Mouse (Mus musculus): ENCODE results near the gene Myh6. TPM values are rescaled to one million over a fixed set of nuclear protein-coding genes. Genes with fewer than 3 reads are reported as not detected.

The Myh6 gene
- polyA plus RNA-seq, 1 experiment = 3.3 TPM

DNA sequence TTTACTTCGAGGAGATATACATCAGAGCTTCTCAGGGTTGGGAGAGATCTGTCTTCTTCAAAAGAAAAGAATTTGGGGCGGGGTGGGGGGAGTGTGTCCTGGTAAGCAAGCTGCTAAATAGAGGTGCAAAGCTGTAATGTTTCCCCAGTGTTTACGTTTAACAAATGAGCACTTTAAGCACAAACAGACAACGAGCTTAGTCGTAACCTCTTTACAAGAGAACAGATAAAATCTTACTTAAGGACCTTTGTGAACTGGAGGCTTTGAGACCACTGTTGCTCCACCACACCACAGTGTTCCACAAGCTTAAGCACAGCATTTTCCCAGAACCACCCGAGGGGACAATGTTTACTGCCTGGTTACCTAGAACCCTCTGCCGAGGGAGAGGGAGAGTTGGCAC is 39.4 kb downstream of the Myh6 start:
- WGBS = 44% methylated on average over 7 of the region's 7 CpGs
- no peak for TF ChIP-seq CTCF (IDR thresholded peaks at IDR 0.05; ENCODE audit: control insufficient read depth, insufficient read depth, low read length)
- no peak for TF ChIP-seq POLR2A (IDR thresholded peaks at IDR 0.05; ENCODE audit: borderline replicate concordance, control insufficient read depth, low read depth, low read length)
- Histone ChIP-seq H3K27ac (ENCODE audit: control insufficient read depth, insufficient read depth, low read depth, low read length, poor library complexity) (no peak overlapping the region), H3K4me3 (replicated peaks; ENCODE audit: control insufficient read depth, low read depth, low read length) (no peak overlapping the region), H3K4me1 (ENCODE audit: control insufficient read depth, insufficient read depth, low read length) (no peaks in the 10 kb centered on the region; the same call in 1 of the 2 replicates)

DNA sequence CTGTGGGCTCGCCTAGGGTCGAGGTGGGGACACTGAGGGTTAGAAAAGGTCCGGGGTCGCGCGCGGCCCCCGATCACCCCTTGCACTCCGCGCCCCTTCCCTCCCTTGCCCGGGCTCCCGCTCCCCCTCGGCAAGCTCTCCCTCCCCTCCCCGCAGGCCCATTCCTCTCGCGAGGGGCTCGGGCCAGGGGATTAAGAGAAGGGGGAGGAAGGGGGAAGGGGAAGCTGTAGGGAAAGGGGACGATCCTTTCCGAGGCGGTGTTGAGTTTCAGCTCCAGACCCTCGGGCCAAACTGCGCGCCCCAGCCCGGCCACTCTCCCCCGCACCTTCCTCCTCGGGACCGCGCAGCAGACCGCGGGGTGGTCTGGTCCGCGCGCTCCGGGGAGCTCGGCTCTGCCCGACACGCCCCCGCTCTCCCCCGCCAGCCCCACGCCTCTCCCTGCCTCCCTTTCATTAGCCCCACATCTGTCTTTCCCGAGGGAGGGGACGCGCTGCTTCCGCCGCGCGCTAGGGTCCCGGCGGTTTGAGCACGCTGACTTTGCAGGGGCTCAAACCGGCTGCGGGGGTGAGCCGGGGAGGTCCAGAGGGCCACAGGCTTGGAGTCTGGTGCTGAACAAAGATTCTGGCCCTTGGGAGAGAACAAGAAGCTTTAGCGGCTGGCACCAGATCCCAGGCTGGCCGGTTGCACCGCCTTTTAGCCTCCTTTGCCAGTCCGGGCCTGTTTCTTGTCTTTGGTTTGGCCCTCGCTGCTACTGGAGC is 40.1 kb downstream of the Myh6 start:
- no peaks in the 10 kb centered on the region; the same call in 1 of the 2 replicates for H3K4me1 ChIP-seq (ENCODE audit: control insufficient read depth, insufficient read depth, low read length)
- no peak overlapping the region for H3K4me3 ChIP-seq (replicated peaks; ENCODE audit: control insufficient read depth, low read depth, low read length)
- H3K27ac ChIP-seq (ENCODE audit: control insufficient read depth, insufficient read depth, low read depth, low read length, poor library complexity) = peak overlapping the region; percentile 33; the same call in 1 of the 2 replicates
- TF ChIP-seq POLR2A (IDR thresholded peaks at IDR 0.05; ENCODE audit: borderline replicate concordance, control insufficient read depth, low read depth, low read length) (no peak), CTCF (IDR thresholded peaks at IDR 0.05; ENCODE audit: control insufficient read depth, insufficient read depth, low read length) (no peak)
- WGBS = 2% methylated on average over 50 of the region's 58 CpGs

DNA sequence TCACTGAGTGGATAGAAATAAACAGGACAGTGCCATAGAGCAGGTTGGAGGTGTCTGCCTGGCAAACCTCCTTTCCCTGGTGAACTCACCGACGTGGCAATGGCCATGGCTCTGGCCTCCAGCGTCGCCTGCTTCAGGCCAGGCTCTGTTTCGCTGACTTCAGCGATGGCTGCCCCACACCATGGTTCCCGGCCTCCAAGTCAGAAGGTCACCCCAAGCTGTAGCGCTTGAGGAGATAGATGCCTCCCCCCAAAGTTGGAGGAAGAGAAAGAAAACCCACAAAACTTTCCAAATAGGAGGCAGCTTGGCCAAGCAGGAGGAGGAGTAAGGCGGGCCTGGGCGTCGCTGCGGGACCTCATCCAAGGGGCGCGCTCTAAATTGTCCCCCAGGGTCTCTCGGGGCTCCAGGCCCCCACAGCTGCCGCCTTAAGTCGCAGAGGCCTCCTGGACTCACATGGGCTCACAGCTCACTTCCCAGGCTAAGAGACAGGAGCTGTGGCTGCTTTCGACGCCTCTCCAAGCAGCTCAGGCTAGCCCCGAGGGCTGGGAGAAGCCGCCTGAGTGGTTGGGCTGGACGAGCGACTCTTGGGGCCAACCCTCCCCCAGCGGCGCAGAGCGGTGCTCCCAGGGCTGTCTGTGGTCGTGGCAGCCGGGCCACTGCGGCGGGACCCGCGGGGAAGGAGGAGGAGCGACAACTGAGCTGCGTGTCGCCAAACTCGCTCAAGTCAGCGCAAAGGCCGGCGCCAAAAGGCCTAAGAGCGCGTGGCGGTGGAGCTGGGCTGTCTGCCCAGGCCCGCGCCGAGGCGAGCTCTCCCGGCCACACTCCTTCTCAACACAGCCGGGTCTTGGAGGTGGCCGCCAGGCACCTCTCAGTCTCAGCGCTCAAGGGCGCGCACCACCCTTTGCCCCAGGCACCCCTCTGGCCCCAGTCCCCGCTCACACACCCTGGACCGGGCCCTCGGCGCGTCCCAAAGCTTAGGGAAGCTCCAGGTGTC is 41.1 kb downstream of the Myh6 start, which contains the start of gene Efs:
TSS of gene Efs (minus strand) at position 778 of the 994 bp plus-strand sequence.
- TF ChIP-seq CTCF (IDR thresholded peaks at IDR 0.05; ENCODE audit: control insufficient read depth, insufficient read depth, low read length) (no peak), POLR2A (IDR thresholded peaks at IDR 0.05; ENCODE audit: borderline replicate concordance, control insufficient read depth, low read depth, low read length) (no peak)
- WGBS = 14% methylated on average over 57 of the region's 57 CpGs
- Histone ChIP-seq H3K27ac (ENCODE audit: control insufficient read depth, insufficient read depth, low read depth, low read length, poor library complexity) (peak within 1 kb of the TSS; percentile 33; the same call in 1 of the 2 replicates), H3K4me1 (ENCODE audit: control insufficient read depth, insufficient read depth, low read length) (no peaks in the 10 kb centered on the region; the same call in 1 of the 2 replicates), H3K4me3 (replicated peaks; ENCODE audit: control insufficient read depth, low read depth, low read length) (no peak within 1 kb of the TSS)

DNA sequence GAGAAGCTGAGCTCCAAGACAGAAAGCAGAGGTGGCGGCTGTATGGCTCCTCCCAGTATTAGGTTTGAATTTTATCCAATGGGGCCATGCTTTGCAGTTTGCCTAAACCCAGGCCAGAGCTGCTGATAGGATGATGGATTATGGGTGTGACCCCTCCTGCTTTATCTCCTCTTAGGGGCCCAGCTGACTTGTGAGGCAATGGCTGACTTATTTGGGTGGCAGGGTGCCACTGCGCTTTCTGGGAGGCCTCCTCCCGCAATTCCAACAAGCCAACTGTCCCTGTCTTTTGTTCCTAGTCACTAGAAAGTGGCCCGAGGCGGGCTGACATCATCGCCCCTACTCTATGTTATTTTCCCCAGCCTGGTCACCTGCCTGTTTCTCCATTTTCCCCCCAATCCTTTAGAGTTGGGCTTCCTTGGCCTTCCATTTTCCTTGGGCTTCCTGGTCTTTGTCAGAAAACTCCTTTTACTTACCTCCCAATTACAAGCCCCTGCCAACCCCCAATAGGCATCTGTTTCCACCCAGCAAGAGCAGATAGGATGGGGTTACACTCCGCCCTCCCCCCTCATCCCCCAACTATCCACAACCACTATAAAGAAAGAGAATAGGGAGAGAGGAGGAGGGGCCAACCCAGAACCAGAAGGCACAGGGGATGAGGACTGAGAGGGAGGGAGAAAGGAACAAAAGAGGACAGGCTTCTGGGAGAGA is 41.9 kb downstream of the Myh6 start:
- no peak overlapping the region for H3K27ac ChIP-seq (ENCODE audit: control insufficient read depth, insufficient read depth, low read depth, low read length, poor library complexity)
- no peaks in the 10 kb centered on the region; the same call in 1 of the 2 replicates for H3K4me1 ChIP-seq (ENCODE audit: control insufficient read depth, insufficient read depth, low read length)
- H3K4me3 ChIP-seq (replicated peaks; ENCODE audit: control insufficient read depth, low read depth, low read length) = no peak overlapping the region
- TF ChIP-seq POLR2A (IDR thresholded peaks at IDR 0.05; ENCODE audit: borderline replicate concordance, control insufficient read depth, low read depth, low read length) (no peak), CTCF (IDR thresholded peaks at IDR 0.05; ENCODE audit: control insufficient read depth, insufficient read depth, low read length) (no peak)
- 80% methylated on average over 7 of the region's 7 CpGs for WGBS

DNA sequence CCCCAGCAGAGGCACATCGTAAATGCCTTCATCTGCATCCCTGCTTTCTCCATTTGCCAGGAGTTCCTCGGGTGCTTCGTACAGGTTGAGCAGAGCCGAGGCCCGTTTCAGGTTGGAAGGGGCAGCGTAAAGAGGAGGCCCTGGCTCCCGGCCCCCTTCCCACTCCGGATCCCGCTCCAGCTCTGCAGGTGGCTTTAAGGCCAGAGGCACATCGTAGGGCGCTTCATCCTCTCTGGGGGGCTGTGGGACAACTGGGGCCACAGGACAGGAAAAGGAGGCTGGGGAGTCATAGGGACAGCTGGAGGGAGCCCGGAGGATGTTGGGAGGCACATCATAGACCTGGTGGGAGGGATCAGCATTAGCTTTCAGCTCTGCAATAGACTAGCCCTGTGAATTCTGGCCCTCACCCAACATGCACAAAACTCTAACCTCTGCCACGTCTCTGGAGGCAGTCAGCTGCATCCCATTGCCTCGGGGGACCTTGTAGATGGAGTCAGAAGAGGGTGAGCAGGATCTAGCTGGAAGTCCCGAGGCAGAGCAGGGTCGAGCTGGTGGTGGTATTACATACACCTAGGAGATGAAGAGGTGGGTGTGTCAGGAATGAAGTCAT is 46.5 kb downstream of the Myh6 start:
- no peak overlapping the region for H3K4me3 ChIP-seq (replicated peaks; ENCODE audit: control insufficient read depth, low read depth, low read length)
- no peaks in the 10 kb centered on the region for H3K4me1 ChIP-seq (ENCODE audit: control insufficient read depth, insufficient read depth, low read length)
- WGBS = 82% methylated on average over 16 of the region's 16 CpGs
- H3K27ac ChIP-seq (ENCODE audit: control insufficient read depth, insufficient read depth, low read depth, low read length, poor library complexity) = no peak overlapping the region; the same call in 1 of the 2 replicates
- TF ChIP-seq CTCF (IDR thresholded peaks at IDR 0.05; ENCODE audit: control insufficient read depth, insufficient read depth, low read length) (no peak), POLR2A (IDR thresholded peaks at IDR 0.05; ENCODE audit: borderline replicate concordance, control insufficient read depth, low read depth, low read length) (no peak)

DNA sequence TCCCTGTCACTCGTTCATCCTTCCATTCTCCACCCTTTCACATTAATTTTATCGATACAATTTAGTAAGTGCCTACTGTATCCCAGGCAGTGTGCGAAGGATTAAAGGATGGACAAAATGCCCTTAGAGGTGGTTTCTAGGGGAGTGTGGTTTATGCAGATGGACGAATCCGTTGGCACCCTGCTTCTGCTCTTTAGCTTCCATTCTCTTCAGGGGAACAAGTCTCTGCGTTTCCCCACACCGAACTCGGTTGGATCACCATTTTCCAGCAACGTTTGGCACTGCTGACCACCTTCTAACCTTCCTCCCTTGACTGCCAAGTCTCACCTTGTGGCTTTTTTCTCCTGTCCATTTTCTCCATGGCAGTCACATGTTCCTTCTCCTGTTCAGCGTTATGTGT is 53.4 kb downstream of the Myh6 start:
- no peak overlapping the region for H3K27ac ChIP-seq (ENCODE audit: control insufficient read depth, insufficient read depth, low read depth, low read length, poor library complexity)
- no peaks in the 10 kb centered on the region for H3K4me1 ChIP-seq (ENCODE audit: control insufficient read depth, insufficient read depth, low read length)
- 19% methylated on average over 10 of the region's 10 CpGs for WGBS
- TF ChIP-seq POLR2A (IDR thresholded peaks at IDR 0.05; ENCODE audit: borderline replicate concordance, control insufficient read depth, low read depth, low read length) (no peak), CTCF (IDR thresholded peaks at IDR 0.05; ENCODE audit: control insufficient read depth, insufficient read depth, low read length) (no peak)
- no peak overlapping the region for H3K4me3 ChIP-seq (replicated peaks; ENCODE audit: control insufficient read depth, low read depth, low read length)

DNA sequence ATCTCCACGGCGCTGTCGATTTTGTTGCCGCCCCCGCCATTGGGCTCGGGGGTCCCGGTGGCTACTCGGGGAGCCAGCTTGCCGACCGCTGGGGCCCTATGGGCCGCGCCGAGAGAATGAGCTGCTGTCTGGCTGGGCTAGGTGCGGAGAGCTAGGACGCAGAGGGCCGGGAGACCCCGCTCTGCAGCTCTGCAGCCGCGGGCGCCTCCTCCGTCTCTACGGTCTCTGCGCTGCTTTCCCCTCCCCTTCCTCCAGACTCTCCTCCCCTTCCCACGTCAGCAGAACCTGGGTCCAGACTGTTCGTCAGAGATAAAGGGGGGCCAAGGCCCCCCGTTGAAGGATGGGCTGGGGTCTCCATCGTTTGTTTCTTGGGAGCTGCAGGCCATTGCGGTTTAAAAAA is 53.8 kb downstream of the Myh6 start, which contains the start of gene Slc22a17:
TSS of gene Slc22a17 (minus strand) at position 247 of the 400 bp plus-strand sequence.
- Histone ChIP-seq H3K27ac (ENCODE audit: control insufficient read depth, insufficient read depth, low read depth, low read length, poor library complexity) (no peak within 1 kb of the TSS), H3K4me3 (replicated peaks; ENCODE audit: control insufficient read depth, low read depth, low read length) (no peak within 1 kb of the TSS), H3K4me1 (ENCODE audit: control insufficient read depth, insufficient read depth, low read length) (no peaks in the 10 kb centered on the region)
- peak; percentile 36; the same call in 1 of the 2 replicates for TF ChIP-seq POLR2A (IDR thresholded peaks at IDR 0.05; ENCODE audit: borderline replicate concordance, control insufficient read depth, low read depth, low read length)
- no peak for TF ChIP-seq CTCF (IDR thresholded peaks at IDR 0.05; ENCODE audit: control insufficient read depth, insufficient read depth, low read length)
- WGBS = under 1% methylated on average over 28 of the region's 28 CpGs

Data from bone marrow, adult 2 months (tissue).